Mouse (Mus musculus) olfactory bulb, adult 2 months (tissue): ENCODE results near the gene Gm6899.

Experiments
- CTCF ChIP-seq: fragments of 200-500 bp; IDR thresholded peaks from 2 replicates; pipeline ENCODE4 v1.5.1; 2012; ENCODE audit warnings: low read depth, mild to moderate bottlenecking, low read length, moderate library complexity; ENCODE audit not compliant: insufficient read depth
- POLR2A ChIP-seq: fragments of 200-500 bp; IDR thresholded peaks from 2 replicates; pipeline ENCODE4 v1.6.1; 2012; ENCODE audit warnings: mild to moderate bottlenecking, low read depth, low read length, moderate library complexity; ENCODE audit not compliant: insufficient read depth

DNA sequence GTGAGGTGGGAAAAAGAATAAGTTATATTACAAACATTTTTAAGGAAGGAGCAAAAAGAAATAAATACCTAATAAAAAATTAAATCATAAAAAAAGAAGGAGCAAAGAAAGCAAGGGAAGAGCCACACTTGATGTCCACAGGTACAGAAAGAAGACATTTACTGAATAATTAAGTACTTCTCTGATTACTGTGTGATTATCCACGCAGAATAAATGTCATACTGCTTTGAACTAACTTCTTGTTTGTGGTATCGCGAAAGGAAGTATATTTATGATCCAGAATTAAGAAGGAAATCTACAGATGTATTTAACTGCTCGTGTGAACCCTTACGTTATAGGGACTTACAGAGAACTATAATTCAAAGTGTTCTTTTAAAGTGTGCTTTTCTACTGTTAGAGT, 29.7 kb downstream of the Gm6899 start:
- TF ChIP-seq CTCF (no peak), POLR2A (no peak)
